Mouse (Mus musculus) thymus, adult 2 months (tissue): ENCODE results near the gene Etv6.

Experiments
- CTCF ChIP-seq: fragments of 200-500 bp; IDR thresholded peaks from 2 replicates; pipeline ENCODE4 v1.5.1; 2012; ENCODE audit warnings: mild to moderate bottlenecking, control low read depth, low read length, moderate library complexity, borderline replicate concordance; ENCODE audit not compliant: control insufficient read depth, poor library complexity, insufficient read depth; ENCODE audit errors: extremely low read depth
- POLR2A ChIP-seq: fragments of 200-500 bp; IDR thresholded peaks from 2 replicates; pipeline ENCODE4 v1.6.1; 2012; ENCODE audit warnings: mild to moderate bottlenecking, low read length, control low read depth, moderate library complexity; ENCODE audit not compliant: control insufficient read depth, poor library complexity, insufficient read depth; ENCODE audit errors: extremely low read depth

- TF ChIP-seq POLR2A (no peak), CTCF (no peak)
These were observed 170.2 kb downstream of the Etv6 start for GRCm38 (mm10) chr6:134205726-134206125.
